Mouse (Mus musculus) adrenal gland, adult (tissue): Measurements from ENCODE around the gene Wfdc10.

ENCODE experiments used
- DNase-seq, 2 experiments: peaks; one replicate each; pipeline ENCODE4 v3.0.0; 2022 to 2023; ENCODE audit warnings: low spot score in 1 of 2; ENCODE audit not compliant: inconsistent age in 2 of 2

Wfdc10 gene

GRCm38 (mm10) chr2:164655858-164656257 is at the start of gene Wfdc10:
Wfdc10 (plus strand) TSS chr2:164656046.
- DNase-seq: peak; percentile 27 to 71

DNA sequence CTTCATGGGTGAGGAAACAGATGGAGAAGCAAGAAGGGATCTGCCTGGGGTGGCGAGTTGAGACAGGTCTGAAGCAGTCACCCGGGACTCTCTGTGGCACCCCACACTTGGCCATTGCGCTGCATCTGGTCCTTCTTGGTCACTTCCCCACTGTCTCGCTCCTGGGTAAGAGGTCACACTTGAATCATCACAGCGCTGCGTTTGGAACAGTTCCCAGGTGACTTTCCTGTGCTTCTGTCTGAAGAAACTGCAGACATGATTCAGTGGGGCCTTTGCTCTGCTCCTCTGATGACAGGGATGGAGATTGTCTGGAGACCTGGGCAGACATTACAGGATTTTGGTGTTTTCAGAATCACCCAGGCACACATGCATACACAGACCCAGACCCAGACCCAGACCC is 47.1 kb upstream of the Wfdc10 start:
- DNase-seq: peak; percentile 68 to 72

GRCm38 (mm10) chr2:164613471-164613870 is 42.4 kb upstream of the Wfdc10 start, which contains the start of the genes Wfdc6b and Wfdc8:
Wfdc6b (plus strand) TSS chr2:164613522.
Wfdc8 (minus strand) TSS chr2:164613626.
- DNase-seq: peak; percentile 51 to 67

GRCm38 (mm10) chr2:164615386-164615785 is 40.5 kb upstream of the Wfdc10 start:
- DNase-seq: no peak

DNA sequence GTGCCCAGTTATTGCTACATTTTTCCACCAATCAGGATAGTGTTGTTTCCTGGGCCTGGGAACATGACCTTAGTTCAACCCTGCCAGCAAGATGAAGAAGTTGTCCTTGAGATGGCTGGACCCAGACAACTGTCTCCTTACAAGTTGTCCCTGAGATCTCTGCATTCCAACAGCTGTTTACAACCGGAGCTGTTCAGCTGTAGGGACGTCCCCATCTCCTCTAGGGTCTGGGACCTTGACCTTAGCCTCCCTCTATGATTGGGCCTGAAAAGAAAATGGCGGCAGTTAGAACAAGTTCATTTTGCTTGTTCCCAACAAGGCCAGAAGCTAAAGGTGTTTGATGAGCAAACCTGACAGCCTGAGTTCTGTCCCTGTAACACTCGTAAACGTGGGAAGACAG is 36.8 kb upstream of the Wfdc10 start:
- peak; percentile 12 to 37 for DNase-seq

DNA sequence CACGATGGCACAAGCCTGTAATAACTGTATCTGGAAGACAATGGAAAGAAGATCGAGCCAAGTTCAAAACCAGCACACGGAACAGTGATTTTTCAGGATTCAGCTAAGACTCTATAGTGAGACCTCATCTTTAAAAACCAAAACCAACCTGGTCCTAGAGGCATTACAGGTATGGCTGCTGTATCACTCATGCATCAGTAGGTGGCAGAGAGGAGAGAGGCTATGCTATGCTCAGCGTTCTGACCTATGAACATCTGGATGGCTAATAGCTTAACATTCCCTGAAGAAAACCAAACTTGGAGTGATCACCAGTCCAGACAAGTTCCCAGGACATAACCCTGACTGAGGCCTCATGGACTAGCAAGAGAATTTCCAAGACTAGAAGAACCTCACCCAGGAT is 34.1 kb upstream of the Wfdc10 start:
- DNase-seq: no peak

DNA sequence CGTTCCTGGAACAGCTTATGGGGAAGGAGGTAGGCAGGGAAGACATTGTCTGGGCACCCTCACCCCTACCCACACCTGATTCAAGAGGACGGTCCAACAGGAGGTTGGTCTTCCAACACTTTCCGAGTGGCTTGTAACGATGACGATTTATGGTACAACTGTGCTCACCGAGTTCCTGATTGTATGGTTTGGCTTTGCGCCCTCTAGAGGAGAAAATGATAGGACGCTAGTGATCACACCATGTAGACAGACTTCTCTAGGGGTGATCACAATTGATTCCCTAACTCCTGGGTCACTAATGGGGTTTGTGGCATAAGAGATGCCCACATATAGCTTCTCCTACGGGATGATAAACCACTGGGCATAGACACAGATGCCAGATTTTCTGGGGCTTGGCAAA is 20.6 kb upstream of the Wfdc10 start:
- DNase-seq: peak in 1 of 2 experiments; percentile 32

- DNase-seq: no peak
Observed at GRCm38 (mm10) chr2:164638696-164639095, 17.1 kb upstream of the Wfdc10 start, which contains the start of gene Wfdc16. Wfdc16 (minus strand) TSS chr2:164638796.

DNA sequence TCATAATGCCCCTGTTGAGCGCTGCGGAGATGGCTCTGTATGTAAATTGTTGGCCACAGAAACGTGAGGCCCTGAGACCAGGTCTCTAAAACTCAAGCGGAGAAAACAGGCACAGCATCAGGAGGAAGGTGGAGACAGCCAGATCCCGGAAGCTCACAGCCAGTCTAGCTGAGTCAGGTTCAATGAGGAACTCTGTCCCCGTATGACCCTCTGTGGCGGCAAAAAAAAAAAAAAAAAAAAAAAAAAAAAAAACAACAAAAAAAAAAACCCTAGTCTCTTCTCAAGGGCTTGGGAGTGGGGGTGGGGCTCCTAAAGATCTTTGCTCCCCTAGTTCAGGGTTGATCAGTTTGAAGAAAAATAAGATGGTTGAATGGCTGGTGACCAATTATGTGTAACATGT is 14.7 kb upstream of the Wfdc10 start:
- DNase-seq: peak in 1 of 2 experiments; percentile 24

DNA sequence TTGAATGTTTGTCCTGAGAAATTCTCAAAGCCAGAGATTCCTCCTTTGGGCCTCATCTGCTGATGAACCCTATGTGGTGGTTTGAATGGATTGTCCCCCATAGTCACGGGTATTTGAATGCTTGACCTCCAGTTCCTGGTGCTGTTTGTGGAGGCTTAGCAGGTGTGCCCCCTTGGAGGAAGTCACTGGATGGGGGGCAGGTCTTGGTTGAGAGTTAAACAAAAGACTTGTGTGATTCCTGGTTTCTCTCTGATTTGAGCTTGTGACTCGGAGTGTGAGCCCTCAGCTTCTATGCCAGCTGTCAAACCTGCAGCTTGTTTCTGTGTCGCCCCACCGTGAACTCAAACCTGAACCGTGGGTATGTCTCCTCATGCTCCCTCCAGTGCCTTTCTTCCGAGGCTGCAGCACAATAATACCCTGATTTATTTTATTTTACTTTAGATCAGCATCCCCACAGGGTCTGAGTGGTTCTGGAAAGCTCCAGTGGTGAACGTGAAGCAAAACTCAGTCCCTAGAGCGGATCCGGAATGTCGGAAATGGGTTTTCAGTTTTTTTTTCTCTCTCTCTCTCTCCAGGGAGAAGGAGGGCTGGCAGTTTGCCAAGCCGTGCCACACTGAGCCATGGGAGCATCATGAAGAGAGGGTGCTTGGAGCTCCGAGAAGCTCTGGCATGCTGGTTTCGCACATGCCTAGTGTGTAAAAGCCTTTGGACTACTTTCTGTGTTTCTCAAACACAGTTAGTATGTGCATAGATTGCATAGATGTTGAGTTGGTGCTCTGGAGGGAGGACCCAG is 13.8 kb upstream of the Wfdc10 start:
- no peak for DNase-seq

- DNase-seq: no peak
Observed at GRCm38 (mm10) chr2:164656483-164656882, 637 bp downstream of the Wfdc10 start, which contains the start of gene Wfdc9. Wfdc9 (minus strand) TSS chr2:164656583.

DNA sequence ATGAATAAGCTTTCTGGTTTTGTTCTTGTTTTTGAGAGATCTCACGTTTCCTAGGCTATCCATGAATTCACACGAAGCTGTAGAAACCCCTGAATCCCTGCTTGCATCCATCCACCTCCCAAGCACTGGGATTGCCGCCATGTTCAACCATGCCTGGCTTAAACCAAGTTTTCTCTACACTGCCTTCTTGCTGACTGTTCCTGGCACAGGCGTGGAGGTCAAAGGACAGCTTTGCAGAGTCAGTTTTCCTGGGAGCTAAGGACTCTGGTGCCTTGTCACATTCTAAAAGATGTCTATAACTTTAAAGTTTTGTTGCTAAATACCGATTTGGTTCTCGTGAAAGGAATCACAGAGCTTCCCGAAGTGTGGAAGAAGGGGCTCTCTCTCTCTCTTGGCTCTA is 9.0 kb downstream of the Wfdc10 start:
- DNase-seq: no peak

DNA sequence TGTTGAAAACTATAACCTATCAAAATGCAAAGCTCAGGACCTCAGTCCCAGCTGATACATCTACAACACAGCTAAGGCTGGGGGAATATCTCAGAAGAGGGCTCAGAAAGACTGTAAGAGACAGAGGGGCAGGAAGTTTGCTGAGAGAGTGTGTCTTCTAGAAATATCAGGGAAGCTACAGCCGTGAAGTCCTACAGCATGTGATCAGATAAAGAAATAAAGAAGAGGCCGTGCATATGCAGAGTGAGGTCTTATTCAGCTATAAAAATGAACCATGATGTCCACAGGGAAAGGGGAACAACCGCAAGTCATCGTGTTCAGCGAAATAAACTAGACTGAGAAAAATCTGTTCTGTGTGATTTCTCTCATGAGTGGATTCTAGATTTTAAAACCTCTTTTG is 14.4 kb downstream of the Wfdc10 start:
- no peak for DNase-seq

DNA sequence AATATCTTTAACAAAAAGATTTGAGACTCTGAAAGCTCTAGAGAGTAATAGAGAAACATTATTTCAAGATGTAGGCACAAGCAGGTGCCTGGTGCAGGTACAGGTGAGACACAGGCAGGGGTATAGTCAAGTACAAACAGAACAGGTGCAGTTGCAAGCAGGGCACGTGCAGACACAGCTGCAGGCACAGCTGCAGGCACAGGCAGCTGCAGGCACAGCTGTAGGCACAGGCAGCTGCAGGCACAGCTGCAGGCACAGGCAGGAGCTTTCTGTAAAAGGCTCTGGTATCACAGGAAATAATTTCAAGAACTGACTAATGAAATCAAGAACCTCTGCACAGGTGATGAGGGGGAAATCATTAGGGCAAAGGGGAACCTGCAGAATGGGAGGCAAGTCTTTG is 15.1 kb downstream of the Wfdc10 start:
- no peak for DNase-seq

DNA sequence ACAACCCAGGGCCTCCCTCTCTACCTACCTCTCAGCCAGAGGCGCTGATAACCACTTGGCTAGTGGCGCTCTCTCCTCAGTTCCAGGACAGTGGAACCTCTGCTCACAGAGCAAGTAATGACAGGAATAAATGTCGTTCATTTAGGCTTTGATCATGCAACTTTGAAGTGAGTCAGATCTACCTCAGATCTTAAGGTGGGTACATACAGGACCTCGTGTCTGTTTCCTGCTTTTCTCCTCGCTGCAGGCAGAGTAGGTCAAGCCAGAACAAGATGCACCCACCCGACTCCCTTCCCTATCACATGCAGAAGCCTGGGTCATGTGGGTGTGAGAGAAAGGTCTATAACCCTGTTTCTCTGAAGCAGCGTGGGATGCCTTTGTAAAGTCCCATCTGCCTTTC is 18.1 kb downstream of the Wfdc10 start, which contains the start of gene Wfdc11:
Gene Wfdc11, minus strand, starts transcription at position 101 of the 400 bp plus-strand sequence.
- DNase-seq: no peak

DNA sequence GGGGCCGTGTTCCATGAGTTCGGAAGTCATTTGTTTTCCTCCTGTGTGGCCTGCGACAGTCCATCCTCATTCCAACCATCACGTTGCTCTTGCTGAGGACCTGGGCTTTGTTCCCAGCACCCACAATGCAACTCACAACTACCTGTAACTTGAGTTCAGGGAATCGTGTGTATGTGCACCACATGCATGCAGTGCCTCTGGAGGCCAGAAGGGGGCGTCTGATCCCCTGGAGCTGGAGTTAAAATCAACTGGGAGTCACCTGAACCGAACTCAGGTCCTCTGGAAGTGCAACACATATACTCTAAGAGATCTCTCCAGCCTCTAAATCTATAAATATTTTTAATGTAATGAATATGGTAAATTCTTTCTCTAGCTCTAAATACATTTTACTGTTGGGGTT is 20.3 kb downstream of the Wfdc10 start:
- no peak for DNase-seq

DNA sequence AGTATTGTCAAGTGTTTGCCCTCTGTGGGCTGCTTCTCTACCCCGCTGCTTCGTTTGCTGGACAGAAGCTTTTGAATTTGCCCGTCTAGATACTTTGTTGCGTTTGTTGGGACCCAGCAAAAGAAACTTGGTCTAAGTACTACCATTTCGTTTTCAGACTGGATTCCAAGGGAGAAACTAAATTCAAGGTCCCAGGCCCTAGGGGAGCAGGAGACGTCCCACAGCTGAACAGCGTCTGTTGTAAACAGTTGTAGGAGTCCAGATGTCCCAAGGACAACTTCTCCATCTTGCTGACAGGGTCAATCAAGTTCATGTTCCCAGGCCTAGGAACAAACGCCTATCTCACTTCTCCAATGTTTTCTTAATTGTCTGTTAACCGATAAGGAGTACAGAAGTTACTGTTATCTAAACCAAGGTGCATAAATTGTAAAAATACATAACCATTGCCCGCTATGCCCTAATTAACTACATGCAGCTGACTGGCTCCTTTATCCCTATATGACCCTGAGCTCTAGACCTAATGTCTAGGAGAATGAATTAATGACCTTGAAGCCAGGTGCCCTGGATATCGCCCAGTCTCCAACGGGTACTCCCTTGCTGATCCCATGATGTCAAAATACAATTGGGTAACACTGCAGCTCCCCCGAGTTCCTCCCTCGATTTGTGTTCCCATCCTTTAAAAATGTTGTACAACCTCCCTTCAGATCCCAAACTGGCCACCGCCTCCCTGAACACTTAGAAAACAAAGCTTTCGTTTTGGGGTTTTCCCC is 21.3 kb downstream of the Wfdc10 start:
- peak in 1 of 2 experiments; percentile 20 for DNase-seq

DNA sequence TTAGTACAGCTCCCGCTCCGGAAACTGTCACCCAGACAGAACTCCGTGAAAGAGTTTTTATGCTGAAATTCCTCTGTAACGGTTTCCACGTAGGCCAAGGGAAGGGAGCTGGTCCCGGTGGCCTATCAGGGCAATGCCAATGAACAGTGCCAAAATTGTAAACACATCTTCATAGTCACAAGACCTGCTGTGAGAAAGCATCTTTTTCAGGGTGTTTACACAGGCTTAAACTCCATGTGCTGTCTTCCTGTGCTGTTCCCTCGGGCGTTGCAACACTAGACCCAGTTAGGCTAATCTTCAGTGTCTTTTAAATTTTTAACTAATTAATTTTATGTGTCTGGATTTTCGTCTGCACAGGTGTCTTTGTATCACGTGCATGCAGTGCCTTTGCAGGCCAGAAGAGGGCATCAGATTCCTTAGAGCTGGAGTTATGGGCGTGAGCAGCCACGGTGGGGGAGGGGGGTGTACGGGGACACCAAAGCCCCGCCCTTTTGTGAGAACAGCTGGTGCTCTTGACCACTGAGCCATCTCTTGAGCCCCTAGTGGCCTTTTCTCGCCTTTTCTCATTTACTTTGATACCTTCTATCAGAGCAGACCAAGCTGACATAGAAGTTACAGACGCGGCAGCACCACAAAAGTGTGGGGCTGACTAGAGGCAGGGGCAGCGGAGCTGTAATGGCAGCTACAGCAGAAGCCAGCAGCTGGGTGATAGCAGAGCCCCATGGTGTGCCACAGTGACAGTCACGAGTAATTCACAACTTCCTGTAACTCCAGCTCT is 23.2 kb downstream of the Wfdc10 start:
- DNase-seq: peak; percentile 60 to 82

DNA sequence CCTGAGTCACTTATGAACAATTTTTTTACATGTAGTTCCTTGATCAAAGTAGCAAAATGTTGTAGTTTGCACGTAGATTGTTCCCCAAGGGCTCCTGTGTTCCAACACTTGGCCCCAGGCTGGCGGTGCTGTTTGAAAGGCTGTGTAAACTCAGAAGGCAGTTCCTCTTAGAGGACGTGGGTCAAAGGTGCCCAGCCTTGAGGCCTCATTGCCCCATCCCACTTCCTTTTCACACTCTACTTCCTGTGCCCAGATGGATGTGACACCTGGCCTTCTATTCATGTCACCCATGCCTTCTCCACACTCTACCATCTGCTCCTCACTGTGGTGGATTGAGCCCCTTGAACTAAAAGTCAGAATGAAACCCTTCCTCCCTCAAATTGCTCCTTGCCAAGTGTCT is 24.1 kb downstream of the Wfdc10 start:
- DNase-seq: peak in 1 of 2 experiments; percentile 29

DNA sequence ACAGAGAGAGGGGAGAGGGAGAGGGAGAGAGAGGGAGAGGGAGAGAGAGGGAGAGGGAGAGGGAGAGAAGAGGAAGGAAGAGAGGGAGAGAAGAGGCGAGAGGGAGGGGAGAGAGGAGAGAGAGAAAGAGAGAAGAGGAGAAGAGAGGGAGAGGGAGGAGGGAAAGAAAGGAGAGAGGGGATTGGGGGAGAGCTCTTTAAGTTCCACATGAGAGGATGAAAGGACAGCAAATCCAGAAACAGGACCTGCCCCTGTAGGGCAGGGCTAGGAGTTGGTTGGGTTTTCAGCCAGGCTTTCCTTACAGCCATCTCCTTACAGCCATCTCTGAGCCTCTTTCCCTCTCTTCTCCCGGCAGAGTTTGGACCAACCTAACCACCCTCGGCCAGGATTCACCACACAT is 29.0 kb downstream of the Wfdc10 start, which contains the start of gene Wfdc13:
Gene Wfdc13, plus strand, starts transcription at position 301 of the 400 bp plus-strand sequence.
- DNase-seq: no peak

DNA sequence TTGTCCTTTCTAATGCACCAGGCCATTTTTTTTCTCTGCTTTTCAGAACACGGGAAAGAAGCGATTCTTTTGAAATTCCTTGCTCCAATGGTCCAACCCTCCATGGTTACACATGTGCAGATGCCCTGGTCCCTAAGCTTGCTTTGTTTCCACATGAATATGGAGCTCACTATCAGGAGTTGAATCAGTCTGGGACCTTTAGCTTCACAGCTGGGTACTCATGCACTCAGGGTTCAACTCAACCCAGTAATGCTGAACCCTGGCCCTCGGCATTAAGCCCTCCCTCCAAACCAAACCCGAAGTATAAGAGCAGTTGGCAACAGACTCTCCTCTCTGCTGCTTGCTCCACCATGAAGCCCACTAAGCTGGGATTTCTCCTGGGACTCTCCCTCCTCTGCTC is 42.4 kb downstream of the Wfdc10 start, which contains the start of gene Spint4:
Gene Spint4, plus strand, starts transcription at position 301 of the 400 bp plus-strand sequence.
- DNase-seq: no peak
